Mouse (Mus musculus) lung, postnatal 0 days (tissue): ENCODE measurements around the gene Mrpl17. TPM values are rescaled to one million over a fixed set of nuclear protein-coding genes. Genes with fewer than 3 reads are reported as not detected.

Source experiments
- ATAC-seq: fragments of 200-750 bp; cut with Nextera tagmentation; 2 replicates; pipeline ENCODE4 v1.8.0; 2017; ENCODE audit warnings: moderate library complexity
- DNase-seq: peaks from one replicate; pipeline ENCODE4 v3.0.0-alpha.2; 2016; ENCODE audit warnings: low spot score
- H3K27ac ChIP-seq: fragments of 300-500 bp; sonication (generic); 2 replicates; pipeline ENCODE4 v1.5.1; 2014; ENCODE audit warnings: antibody characterized with exemption, mild to moderate bottlenecking, low read length, mixed read lengths
- H3K27me3 ChIP-seq: fragments of 300-500 bp; sonication (generic); replicated peaks from 2 replicates; pipeline ENCODE4 v1.6.1; 2014; ENCODE audit warnings: low read length, mixed read lengths; ENCODE audit not compliant: insufficient read depth
- H3K36me3 ChIP-seq: fragments of 300-500 bp; sonication (generic); 2 replicates; pipeline ENCODE4 v1.6.1; 2014; ENCODE audit warnings: low read length, mixed read lengths; ENCODE audit not compliant: insufficient read depth
- H3K4me1 ChIP-seq: fragments of 300-500 bp; sonication (generic); 2 replicates; pipeline ENCODE4 v1.6.1; 2014; ENCODE audit warnings: antibody characterized with exemption, low read depth, low read length, mixed read lengths; ENCODE audit not compliant: insufficient read depth
- H3K4me2 ChIP-seq: fragments of 300-500 bp; sonication (generic); replicated peaks from 2 replicates; pipeline ENCODE4 v1.6.1; 2014; ENCODE audit warnings: low read depth, mild to moderate bottlenecking, low read length, moderate library complexity, mixed read lengths
- H3K4me3 ChIP-seq: fragments of 300-500 bp; sonication (generic); 2 replicates; pipeline ENCODE4 v1.5.1; 2014; ENCODE audit warnings: low read depth, low read length
- H3K9ac ChIP-seq: fragments of 300-500 bp; sonication (generic); replicated peaks from 2 replicates; pipeline ENCODE4 v1.6.1; 2014; ENCODE audit warnings: low read depth, mild to moderate bottlenecking
- H3K9me3 ChIP-seq: fragments of 300-500 bp; sonication (generic); 2 replicates; pipeline ENCODE4 v1.6.1; 2016; ENCODE audit warnings: low read length, mixed read lengths
- CTCF ChIP-seq: IDR thresholded peaks from 2 replicates; pipeline ENCODE4 v1.5.1; 2016; ENCODE audit warnings: antibody characterized with exemption, mild to moderate bottlenecking
- EP300 ChIP-seq: IDR thresholded peaks from 2 replicates; pipeline ENCODE4 v1.6.1; 2016; ENCODE audit warnings: antibody characterized with exemption, mild to moderate bottlenecking, control low read depth
- WGBS: fragments of 180-500 bp; shearing (Covaris S2); extraction: QIAGEN DNeasy Blood & Tissue Kit; methylation state at CpG from one replicate; pipeline ENCODE4 v1.1.7; 2014; 5-methylcytosine and 5-hydroxymethylcytosine counted together
- polyA plus RNA-seq: library from polyadenylated mRNA; unstranded; fragments of >200 nt; fragmentation: Nextera tagmentation; extraction: Ambion mirVana; gene quantifications from 2 replicates; pipeline ENCODE4 v1.2.1, GENCODE M21; 2015

Mrpl17 gene
- polyA plus RNA-seq, 1 experiment from 2014 or later = 257 TPM

DNA sequence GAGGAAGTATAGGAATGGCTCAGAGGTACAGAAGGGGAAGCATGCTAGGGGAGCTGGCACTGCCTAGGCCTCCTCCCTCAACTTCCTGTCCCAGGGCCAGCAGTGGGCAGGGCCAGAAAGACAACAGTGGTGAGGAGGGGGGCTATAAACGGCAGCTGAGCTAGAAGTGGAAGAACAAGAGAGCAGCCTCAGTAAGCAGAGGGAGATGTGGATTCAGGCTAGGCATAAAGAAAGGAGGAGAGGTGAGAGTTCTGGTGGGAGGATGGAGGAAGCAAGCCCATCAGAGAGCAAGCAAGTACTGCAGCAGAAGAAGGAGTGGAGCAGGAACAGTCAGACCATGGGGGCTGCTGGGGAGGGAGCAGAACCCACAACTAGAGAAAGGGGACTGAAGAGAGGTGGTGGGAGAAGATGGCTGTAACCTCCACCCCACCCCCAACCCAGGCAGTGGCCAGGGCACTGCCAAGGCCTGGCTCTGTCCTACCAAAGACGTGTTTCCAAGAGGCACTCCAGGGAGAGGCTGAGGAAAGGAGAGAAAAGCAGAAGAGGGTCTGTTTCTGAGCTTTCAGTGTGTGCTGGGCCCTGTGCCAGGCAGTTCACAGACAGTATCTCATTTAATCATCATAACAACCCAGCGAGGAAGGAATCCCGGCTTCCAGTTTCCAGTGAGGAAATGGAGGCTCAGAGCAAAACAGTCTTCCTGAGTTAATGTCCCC, 32.2 kb downstream of the Mrpl17 start:
- DNase-seq (peak; percentile 81), ATAC-seq (peak; percentile 85)
- H3K36me3 ChIP-seq = no peaks in the 10 kb centered on the region
- H3K4me3 ChIP-seq = no peak overlapping the region
- H3K27me3 ChIP-seq = no peaks in the 10 kb centered on the region
- TF ChIP-seq CTCF (no peak), EP300 (no peak)
- peak overlapping the region; percentile 47 for H3K27ac ChIP-seq
- H3K4me1 ChIP-seq = peaks cover 10% of the 10 kb centered on the region; the same call in 1 of the 2 replicates
- 7% methylated on average over 4 of the region's 4 CpGs for WGBS
- no peak overlapping the region for H3K9ac ChIP-seq
- peak overlapping the region; percentile 37 for H3K4me2 ChIP-seq
- no peaks in the 10 kb centered on the region for H3K9me3 ChIP-seq

DNA sequence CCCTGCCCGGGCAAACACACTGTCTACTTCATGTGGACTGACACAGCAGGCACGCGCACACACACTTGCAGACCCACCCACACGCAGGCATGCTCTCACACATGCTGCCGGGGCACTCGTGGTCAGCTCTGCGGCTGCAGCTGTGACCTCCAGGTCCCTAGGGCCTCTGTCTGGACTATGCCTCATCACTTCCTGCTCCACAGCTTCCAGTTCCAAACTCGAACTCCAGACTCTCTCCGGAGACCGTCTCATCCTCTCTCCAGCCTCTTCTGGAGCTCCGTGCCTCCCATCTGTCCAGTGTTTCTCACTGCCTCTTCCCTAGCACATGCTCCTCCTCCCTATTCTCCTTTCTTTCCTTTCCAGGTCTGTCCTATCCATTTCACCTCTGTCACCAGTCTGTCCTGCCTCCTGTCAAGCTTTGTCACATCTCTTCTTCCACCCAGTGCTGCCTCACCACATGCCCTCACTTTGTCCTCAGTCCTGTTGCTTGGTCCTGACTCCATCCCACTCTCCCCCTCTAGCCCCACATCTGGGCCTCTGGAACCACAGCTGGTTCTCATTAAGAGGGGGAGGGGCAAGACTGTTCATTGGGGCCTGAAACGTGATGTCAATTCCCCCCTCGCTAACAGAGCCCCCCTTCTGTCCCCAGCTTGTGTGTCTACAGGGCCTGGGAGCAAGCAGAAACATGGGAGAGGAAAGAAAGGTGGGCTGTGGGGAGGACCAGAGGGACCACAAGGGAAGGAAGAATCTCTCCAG, 32.9 kb downstream of the Mrpl17 start:
- Histone ChIP-seq H3K4me3 (no peak overlapping the region), H3K27me3 (no peaks in the 10 kb centered on the region), H3K9me3 (no peaks in the 10 kb centered on the region), H3K4me2 (peak overlapping the region; percentile 37), H3K27ac (peak overlapping the region; percentile 47), H3K9ac (no peak overlapping the region), H3K36me3 (no peaks in the 10 kb centered on the region), H3K4me1 (peaks cover 10% of the 10 kb centered on the region; the same call in 1 of the 2 replicates)
- WGBS = 29% methylated on average over 13 of the region's 13 CpGs
- ATAC-seq (peak; percentile 74), DNase-seq (peak; percentile 81)
- TF ChIP-seq EP300 (0 out of 2 replicates have a peak, but pooled peaks have one; percentile 50), CTCF (no peak)

DNA sequence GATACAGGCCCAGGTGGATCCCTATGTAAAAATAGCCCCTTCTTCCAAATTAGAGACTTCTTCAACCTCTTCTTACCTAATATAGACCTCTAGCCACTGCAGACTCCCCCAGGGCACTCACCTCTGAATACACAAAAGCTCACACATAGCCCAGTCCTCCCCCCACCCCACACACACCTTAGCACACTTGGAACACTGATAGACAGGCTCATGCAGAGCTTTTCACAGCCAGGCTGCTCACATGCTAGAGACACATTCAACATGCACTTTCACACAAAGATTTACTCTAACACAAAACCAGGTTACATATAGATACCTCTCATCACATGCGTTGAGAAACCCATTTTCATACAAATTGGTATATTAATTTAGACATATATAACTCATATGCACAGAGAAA, 33.6 kb downstream of the Mrpl17 start:
- H3K36me3 ChIP-seq = no peaks in the 10 kb centered on the region
- DNase-seq = no peak
- 0 out of 2 replicates have a peak overlapping the region, but pooled peaks have one; percentile 37 for H3K4me2 ChIP-seq
- no peak overlapping the region for H3K4me3 ChIP-seq
- peaks cover 10% of the 10 kb centered on the region; the same call in 1 of the 2 replicates for H3K4me1 ChIP-seq
- no peak for ATAC-seq
- no peaks in the 10 kb centered on the region for H3K9me3 ChIP-seq
- 81% methylated on average over 1 of the region's 1 CpGs for WGBS
- no peak overlapping the region for H3K9ac ChIP-seq
- no peak overlapping the region for H3K27ac ChIP-seq
- no peaks in the 10 kb centered on the region for H3K27me3 ChIP-seq
- TF ChIP-seq EP300 = no peak
- TF ChIP-seq CTCF = no peak

DNA sequence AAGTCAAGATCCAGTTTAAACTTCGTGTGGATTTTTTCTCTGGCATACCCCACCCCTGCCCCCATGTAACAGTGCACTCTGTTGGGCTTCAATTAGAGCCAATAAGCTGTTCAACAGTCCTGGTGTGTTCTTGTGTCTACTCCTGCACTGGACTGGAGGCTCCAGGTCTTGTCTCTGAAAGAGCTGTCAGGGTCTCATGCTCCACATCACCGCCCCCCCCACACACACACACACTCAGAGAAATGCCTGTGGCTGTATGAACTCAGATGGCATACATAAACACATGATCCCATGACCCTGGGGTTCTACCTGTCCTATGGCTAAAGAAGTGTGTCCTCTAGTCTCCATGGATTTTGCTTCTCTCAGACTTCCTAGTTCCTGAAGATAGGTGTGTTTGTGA, 34.9 kb downstream of the Mrpl17 start:
- Histone ChIP-seq H3K9me3 (no peaks in the 10 kb centered on the region), H3K27ac (no peak overlapping the region), H3K9ac (no peak overlapping the region), H3K36me3 (no peaks in the 10 kb centered on the region), H3K4me2 (no peak overlapping the region), H3K4me1 (peaks cover 10% of the 10 kb centered on the region; the same call in 1 of the 2 replicates), H3K27me3 (no peaks in the 10 kb centered on the region), H3K4me3 (no peak overlapping the region)
- 81% methylated on average over 2 of the region's 2 CpGs for WGBS
- no peak for TF ChIP-seq CTCF
- TF ChIP-seq EP300 = no peak
- DNase-seq = no peak
- no peak for ATAC-seq

DNA sequence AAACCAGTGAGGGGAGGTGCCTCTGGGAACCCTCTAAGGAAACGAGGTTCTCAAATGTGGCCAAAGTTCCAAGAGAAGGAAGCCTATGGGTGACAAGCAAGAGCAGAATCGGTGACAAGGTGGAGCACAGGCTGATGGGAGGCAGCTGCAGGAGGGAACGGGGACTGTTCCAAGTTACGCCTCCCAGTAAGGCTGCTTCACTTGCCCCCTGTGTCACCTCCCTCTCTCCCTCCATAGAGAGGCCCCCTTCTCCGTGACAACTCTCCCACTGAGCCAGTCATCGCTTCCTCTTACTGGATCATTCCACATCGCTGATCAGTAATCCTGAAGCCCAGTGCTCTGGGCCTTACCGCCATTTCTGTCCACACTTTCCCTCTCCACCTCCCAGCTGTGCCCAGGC, 36.2 kb downstream of the Mrpl17 start:
- DNase-seq (peak; percentile 70), ATAC-seq (peak; percentile 30)
- no peak overlapping the region for H3K27ac ChIP-seq
- no peak overlapping the region for H3K4me3 ChIP-seq
- H3K36me3 ChIP-seq = no peaks in the 10 kb centered on the region
- WGBS = 60% methylated on average over 8 of the region's 8 CpGs
- no peaks in the 10 kb centered on the region for H3K27me3 ChIP-seq
- TF ChIP-seq EP300 (no peak), CTCF (no peak)
- H3K4me2 ChIP-seq = no peak overlapping the region
- H3K9me3 ChIP-seq = no peaks in the 10 kb centered on the region
- no peak overlapping the region for H3K9ac ChIP-seq
- H3K4me1 ChIP-seq = peaks cover 10% of the 10 kb centered on the region; the same call in 1 of the 2 replicates

DNA sequence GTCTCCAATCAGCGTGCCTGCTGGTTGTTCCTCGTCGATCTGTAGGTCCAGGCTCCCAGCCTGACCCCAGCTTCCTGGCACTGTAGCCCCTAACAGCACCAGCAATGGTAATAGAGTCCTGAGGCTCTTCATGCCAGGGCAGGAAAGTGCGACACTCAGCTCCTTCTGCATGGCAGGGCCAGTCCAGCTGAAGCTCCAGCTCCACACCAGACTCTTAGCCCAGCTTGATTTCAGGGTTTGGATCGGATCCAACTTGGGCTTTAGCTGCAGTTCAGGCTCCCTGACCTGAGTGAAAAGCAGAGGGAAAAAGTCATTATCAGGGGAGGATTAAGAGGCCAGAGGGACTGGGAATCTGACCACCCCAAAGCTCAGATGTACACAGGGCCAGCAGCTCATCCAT, 37.9 kb downstream of the Mrpl17 start:
- WGBS = 67% methylated on average over 5 of the region's 5 CpGs
- DNase-seq = no peak
- ATAC-seq = no peak
- Histone ChIP-seq H3K27ac (no peak overlapping the region), H3K27me3 (no peaks in the 10 kb centered on the region), H3K36me3 (no peaks in the 10 kb centered on the region), H3K4me2 (no peak overlapping the region), H3K9ac (no peak overlapping the region), H3K9me3 (no peaks in the 10 kb centered on the region), H3K4me3 (no peak overlapping the region), H3K4me1 (peaks cover 5% of the 10 kb centered on the region; the same call in 1 of the 2 replicates)
- TF ChIP-seq EP300 (no peak), CTCF (no peak)
